Mouse (Mus musculus) left cerebral cortex, adult 2 months (tissue): ENCODE data around the gene 1700092M07Rik. TPM values are rescaled to one million over a fixed set of nuclear protein-coding genes. Genes with fewer than 3 reads are reported as not detected.
"Not testable (repeated sequence)": the region's sequence is repeated elsewhere in the genome, so short reads cannot be mapped to it uniquely, and the experiment has no call there.

ENCODE experiments used
- DNase-seq, 2 experiments: peaks; one replicate each; pipeline ENCODE4 v3.0.0; 2021 to 2022; ENCODE audit warnings: low spot score in 2 of 2, mixed read lengths in 1 of 2; ENCODE audit errors: extremely low spot score in 1 of 2
- H3K27ac ChIP-seq: fragments of 200-600 bp; 2 replicates; pipeline ENCODE4 v1.8.1; 2022
- H3K4me3 ChIP-seq: fragments of 200-600 bp; 2 replicates; pipeline ENCODE4 v1.8.1; 2022
- CTCF ChIP-seq: fragments of 200-600 bp; IDR thresholded peaks from 2 replicates; pipeline ENCODE4 v1.8.1; 2022; ENCODE audit warnings: antibody characterized with exemption, mild to moderate bottlenecking, moderate library complexity
- intact Hi-C: fragments of 180-260 bp; cut with DNase I; formaldehyde crosslinking; loops from one replicate; pipeline ENCODE4 v1.15.1; 2025
- total RNA-seq, 2 experiments: library from RNA; stranded (reverse); gene quantifications; 2 replicates each; pipeline ENCODE4 v1.2.3; 2021

1700092M07Rik gene
- total RNA-seq, 2 experiments from 2014 or later = 1.4 to 1.8 TPM

GRCm38 (mm10) chr19:8721378-8721777 is 19.1 kb upstream of the 1700092M07Rik start:
- no peak for TF ChIP-seq CTCF
- DNase-seq = no peak
- Histone ChIP-seq H3K4me3 (peak overlapping the region; percentile 95), H3K27ac (no peak overlapping the region)
- intact Hi-C loops = no loop called here

- TF ChIP-seq CTCF = no peak
- peak overlapping the region; percentile 95; the same call in 1 of the 2 replicates for H3K27ac ChIP-seq
- intact Hi-C loops = no loop called here
- H3K4me3 ChIP-seq = peak overlapping the region; percentile 95
- DNase-seq = no peak
Measured at GRCm38 (mm10) chr19:8722021-8722420, 18.5 kb upstream of the 1700092M07Rik start.

- intact Hi-C loops = no loop called here
- Histone ChIP-seq H3K27ac (peak overlapping the region; percentile 95), H3K4me3 (peak overlapping the region; percentile 95)
- no peak for TF ChIP-seq CTCF
- no peak for DNase-seq
Measured at GRCm38 (mm10) chr19:8722559-8722906, 18.0 kb upstream of the 1700092M07Rik start.

- no peak; the same call in 1 of the 2 replicates for TF ChIP-seq CTCF
- intact Hi-C loops = no loop called here
- Histone ChIP-seq H3K4me3 (peak within 1 kb of the TSS; percentile 95), H3K27ac (peak within 1 kb of the TSS; percentile 95)
- DNase-seq = peak; percentile 96 to 97
Measured at GRCm38 (mm10) chr19:8722907-8723573, 17.5 kb upstream of the 1700092M07Rik start, which contains the start of gene Slc3a2. TSS of gene Slc3a2 (minus strand) at chr19:8723369.

GRCm38 (mm10) chr19:8723574-8724346 is 16.8 kb upstream of the 1700092M07Rik start:
- no peak for DNase-seq
- Histone ChIP-seq H3K27ac (peak overlapping the region; percentile 91), H3K4me3 (peak overlapping the region; percentile 95)
- intact Hi-C loops = no loop called here
- TF ChIP-seq CTCF = no peak

GRCm38 (mm10) chr19:8724392-8724791 is 16.1 kb upstream of the 1700092M07Rik start:
- Histone ChIP-seq H3K27ac (no peak overlapping the region), H3K4me3 (peak overlapping the region; percentile 95)
- no peak for DNase-seq
- intact Hi-C loops = no loop called here
- TF ChIP-seq CTCF = no peak

- DNase-seq = no peak
- intact Hi-C loops = no loop called here
- no peak for TF ChIP-seq CTCF
- Histone ChIP-seq H3K4me3 (no peak overlapping the region), H3K27ac (no peak overlapping the region)
Measured at GRCm38 (mm10) chr19:8725081-8725613, 15.4 kb upstream of the 1700092M07Rik start.

- DNase-seq = no peak
- TF ChIP-seq CTCF = no peak
- Histone ChIP-seq H3K4me3 (no peak overlapping the region), H3K27ac (no peak overlapping the region)
- intact Hi-C loops = no loop called here
Measured at GRCm38 (mm10) chr19:8726609-8727390, 13.7 kb upstream of the 1700092M07Rik start.

- TF ChIP-seq CTCF = no peak
- no peak overlapping the region for H3K27ac ChIP-seq
Measured at GRCm38 (mm10) chr19:8727495-8728114, 12.9 kb upstream of the 1700092M07Rik start.

GRCm38 (mm10) chr19:8728335-8729099 is 12.0 kb upstream of the 1700092M07Rik start:
- H3K4me3 ChIP-seq, H3K27ac ChIP-seq, intact Hi-C loops, DNase-seq: not testable (repeated sequence)

More at GRCm38 (mm10) chr19:8727495-8728114, 12.9 kb upstream of the 1700092M07Rik start:
- H3K4me3 ChIP-seq = no peak overlapping the region
- no peak for DNase-seq
- intact Hi-C loops = no loop called here
